Mouse (Mus musculus) ES-Bruce4 (cell line): ENCODE data around the gene Lurap1l.

Experiments
- CTCF ChIP-seq: IDR thresholded peaks from one replicate; pipeline ENCODE4 v1.8.1; 2011; ENCODE audit warnings: low read depth, low read length
- EP300 ChIP-seq: IDR thresholded peaks from 2 replicates; pipeline ENCODE4 v1.6.1; 2011; ENCODE audit warnings: low read depth, low read length; ENCODE audit not compliant: insufficient read depth

- TF ChIP-seq CTCF (no peak), EP300 (0 out of 2 replicates have a peak, but pooled peaks have one; percentile 32)
Observed at GRCm38 (mm10) chr4:80864511-80864922, 45.9 kb upstream of the Lurap1l start.
